Mouse (Mus musculus): Measurements from ENCODE around the gene Cfap58.

DNA sequence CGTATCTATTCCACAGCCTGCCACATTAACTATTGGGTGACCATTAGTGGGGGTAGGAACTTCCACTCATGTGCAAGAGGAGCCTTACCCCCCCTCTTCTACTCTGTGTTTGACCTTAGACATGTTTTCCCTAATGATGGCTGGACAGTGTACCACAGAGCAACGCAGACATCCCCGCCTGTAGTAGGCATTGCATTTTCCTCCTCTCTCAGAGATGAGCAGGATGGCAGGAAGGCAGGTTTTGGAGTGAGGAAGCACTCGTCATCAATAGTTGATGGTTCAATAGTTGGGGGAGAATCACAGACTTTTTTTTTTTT is 52.1 kb downstream of the Cfap58 start:
- TF ChIP-seq EP300 (IDR thresholded peaks at IDR 0.05; ENCODE audit: insufficient read depth, low read depth, low read length) (no peak), POLR2A (IDR thresholded peaks at IDR 0.05; ENCODE audit: insufficient read depth, low read depth, low read length) (no peak)
